Mouse (Mus musculus) lung, postnatal 14 days (tissue): ENCODE data around the gene Aldh3b3.

Experiments
- DNase-seq: peaks from one replicate; pipeline ENCODE4 v3.0.0; 2021

The Aldh3b3 gene

DNA sequence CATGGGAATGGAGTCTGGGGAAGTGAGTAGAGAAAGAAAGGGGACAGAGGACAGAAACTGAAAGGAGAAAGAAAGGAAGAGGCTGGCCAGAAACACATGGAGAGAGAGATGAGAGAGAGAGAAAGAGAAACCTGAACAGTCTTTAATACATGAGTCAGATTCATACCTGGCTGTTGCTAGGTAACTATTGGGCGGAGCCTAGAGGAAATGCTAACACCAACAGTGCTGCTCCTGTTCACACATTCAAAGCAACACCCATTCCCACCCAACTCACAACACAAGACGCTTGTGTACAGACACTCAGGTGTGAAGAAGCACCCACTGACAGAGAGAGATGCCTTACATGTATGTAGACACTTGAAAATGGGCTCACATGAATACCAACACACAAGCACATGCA, 17.4 kb downstream of the Aldh3b3 start:
- DNase-seq = no peak

DNA sequence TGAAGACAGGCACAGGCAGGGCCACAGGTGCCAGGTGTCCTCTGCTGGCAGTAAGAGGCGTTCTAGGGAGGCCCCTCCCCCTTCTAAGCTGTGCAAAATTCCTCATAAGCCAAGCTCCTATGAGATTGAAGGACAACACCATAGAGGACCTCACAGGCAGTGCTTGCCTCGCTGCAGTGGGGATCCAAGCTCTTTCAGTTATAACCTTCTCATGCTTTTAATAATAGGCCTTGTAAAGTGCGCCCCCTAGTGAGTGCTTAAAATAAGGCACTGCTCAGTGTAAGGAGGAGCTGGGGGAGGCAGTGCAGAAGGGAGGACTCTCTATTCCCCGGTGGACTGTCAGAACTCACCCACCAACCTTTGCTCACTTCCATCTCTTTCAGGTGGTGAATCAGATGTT, 21.9 kb downstream of the Aldh3b3 start:
- peak; percentile 90 for DNase-seq

- no peak for DNase-seq
Observed at GRCm38 (mm10) chr19:3980917-3981316, 22.5 kb downstream of the Aldh3b3 start.

GRCm38 (mm10) chr19:3983527-3984200, 25.2 kb downstream of the Aldh3b3 start:
- no peak for DNase-seq

GRCm38 (mm10) chr19:3985261-3985681, 26.8 kb downstream of the Aldh3b3 start:
- peak; percentile 34 for DNase-seq

DNA sequence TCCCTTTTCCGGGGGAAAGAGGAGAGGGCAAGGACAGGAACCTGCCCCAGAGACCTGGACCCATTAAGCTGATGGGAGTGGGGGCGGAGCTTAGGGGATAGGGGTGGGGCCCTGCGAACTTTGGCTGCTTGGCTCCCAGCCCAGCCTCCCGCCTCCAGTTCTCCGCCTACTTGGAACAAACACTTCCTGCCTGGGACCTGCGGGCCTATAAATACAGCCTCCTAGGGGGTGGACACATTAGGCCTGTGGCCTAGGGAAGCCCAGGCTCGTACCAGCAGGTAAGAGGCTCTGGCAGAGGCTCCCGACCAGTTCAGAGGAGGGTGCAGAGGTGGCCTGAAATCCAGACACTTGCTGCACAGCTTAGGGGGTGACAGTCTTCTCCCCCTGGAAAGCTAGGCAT, 27.9 kb downstream of the Aldh3b3 start, which contains the start of gene Acy3:
TSS of gene Acy3 (plus strand) at position 237 of the 400 bp plus-strand sequence.
- peak; percentile 86 for DNase-seq

GRCm38 (mm10) chr19:3988066-3988465, 29.6 kb downstream of the Aldh3b3 start:
- no peak for DNase-seq

GRCm38 (mm10) chr19:3988750-3989149, 30.3 kb downstream of the Aldh3b3 start:
- DNase-seq = no peak

DNA sequence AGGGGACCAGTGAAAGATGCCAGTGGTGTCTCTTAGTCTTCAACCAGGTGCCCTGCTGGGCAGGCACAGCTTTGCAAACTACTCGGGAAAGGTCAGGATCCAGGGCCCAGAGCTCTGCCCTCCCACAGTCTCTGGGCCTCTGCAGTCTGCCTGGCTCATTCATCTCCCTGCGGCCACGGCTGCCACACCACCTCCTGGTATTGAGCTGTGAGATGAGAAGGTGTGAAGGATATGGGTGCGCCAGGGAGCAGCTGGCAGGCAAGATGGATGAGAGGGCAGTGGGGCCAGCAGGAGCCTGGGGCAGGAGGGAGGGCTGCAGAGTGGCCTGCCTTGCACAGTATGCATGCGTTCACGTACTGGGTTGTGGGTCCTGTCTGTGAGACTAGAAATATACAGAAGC, 32.4 kb downstream of the Aldh3b3 start:
- no peak for DNase-seq

GRCm38 (mm10) chr19:3991562-3991961, 33.1 kb downstream of the Aldh3b3 start:
- no peak for DNase-seq

DNA sequence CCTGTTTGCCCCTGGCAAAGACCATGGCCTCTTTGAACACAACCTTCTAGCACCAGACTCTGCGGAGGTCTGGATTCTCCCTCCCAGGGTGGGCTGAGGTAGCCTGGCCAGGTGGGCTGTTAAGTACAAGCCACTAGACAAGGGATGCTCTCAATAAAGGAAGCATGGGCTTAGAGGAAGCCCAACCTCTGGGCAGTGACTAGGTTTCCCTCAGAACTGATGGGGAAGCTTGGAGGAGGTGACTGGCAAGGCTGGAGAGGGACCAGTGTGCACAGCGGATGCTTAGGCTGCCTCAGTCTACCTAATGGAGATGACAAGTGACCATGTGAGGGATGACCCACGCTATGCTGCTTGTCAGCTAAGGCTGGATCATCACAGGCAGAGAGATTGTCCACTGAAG, 33.5 kb downstream of the Aldh3b3 start:
- DNase-seq = no peak

- DNase-seq = no peak
Observed at GRCm38 (mm10) chr19:3992416-3992815, 34.0 kb downstream of the Aldh3b3 start, which contains the start of gene Tbx10. Gene Tbx10 (plus strand): TSS chr19:3992752.

DNA sequence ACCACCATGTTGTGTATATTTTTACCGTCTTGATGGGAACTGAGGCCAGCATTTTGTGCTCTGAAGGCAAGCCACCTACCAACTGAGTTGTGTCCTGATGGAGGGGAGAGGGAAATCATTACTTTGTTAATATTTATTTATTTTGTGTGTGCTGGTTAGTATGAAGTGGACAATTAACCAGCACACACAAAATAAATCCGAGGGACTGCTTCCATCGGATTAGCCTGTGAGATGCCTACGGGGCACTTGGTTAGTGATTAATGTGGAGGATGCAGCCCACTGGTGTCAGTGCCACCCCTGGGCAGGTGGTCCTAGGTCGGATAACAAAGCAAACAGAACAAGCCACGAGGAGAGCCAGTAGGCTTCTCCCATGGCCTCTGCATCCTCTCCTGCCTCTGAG, 36.5 kb downstream of the Aldh3b3 start:
- DNase-seq = no peak

- DNase-seq = no peak
Observed at GRCm38 (mm10) chr19:3995505-3995904, 37.1 kb downstream of the Aldh3b3 start.

DNA sequence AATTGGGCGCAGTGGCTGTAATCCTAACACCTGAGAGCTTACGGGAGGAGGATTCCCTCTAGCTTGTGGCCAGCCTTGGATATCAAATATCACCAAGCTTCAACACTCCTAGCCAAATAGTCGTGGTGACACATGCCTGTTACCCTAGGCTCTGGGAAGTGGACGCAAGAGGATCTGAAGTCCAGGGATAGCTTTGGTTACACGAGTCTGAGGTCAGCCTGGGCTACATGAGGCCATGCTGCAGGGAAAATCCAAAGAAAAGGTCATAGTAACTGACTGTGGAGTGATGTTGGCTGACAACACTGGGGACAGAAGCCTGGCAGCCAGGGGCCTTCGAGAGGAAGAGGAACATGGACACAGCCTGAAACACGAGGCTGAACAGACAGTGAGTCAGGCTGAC, 37.7 kb downstream of the Aldh3b3 start:
- DNase-seq = no peak

DNA sequence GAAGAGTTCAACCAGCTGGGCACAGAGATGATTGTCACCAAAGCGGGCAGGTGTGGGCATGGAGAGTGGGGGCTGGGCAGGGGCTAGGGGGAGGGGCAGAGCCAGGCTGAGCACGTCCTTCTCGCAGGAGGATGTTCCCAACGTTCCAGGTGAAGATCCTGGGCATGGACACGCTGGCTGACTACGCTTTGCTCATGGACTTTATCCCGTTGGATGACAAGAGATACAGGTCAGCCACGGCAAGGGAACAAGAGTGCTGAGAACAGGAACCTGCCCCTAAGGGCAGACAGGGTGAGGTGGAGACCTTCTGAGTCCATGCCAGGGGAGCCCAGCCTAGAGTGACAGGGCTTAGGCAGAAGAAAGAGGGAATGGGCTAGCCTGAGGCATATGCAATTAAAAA, 38.3 kb downstream of the Aldh3b3 start:
- DNase-seq = no peak

DNA sequence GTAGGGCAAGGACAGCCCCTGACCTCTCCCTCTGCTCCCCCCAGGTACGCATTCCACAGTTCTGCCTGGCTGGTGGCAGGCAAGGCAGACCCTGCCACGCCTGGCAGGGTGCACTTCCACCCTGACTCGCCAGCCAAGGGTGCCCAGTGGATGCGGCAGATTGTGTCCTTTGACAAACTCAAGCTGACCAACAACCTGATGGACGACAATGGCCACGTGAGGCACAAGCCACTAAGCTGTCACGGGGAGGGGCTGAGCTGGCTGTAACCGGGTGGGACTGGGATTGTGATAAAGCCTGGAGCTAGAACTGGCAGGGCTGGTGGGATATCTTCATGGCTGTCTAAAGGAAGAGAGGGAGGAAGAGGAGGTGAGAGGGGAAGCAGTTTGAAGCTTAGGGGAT, 38.8 kb downstream of the Aldh3b3 start:
- no peak for DNase-seq

- DNase-seq = no peak
Observed at GRCm38 (mm10) chr19:3998335-3998734, 39.9 kb downstream of the Aldh3b3 start.

GRCm38 (mm10) chr19:3999121-3999730, 40.8 kb downstream of the Aldh3b3 start:
- no peak for DNase-seq

GRCm38 (mm10) chr19:4000119-4000900, 41.9 kb downstream of the Aldh3b3 start, which contains the start of the genes Nudt8 and Gm49405:
Gene Nudt8 (plus strand): TSS chr19:4000580.
Gene Gm49405 (plus strand): TSS chr19:4000626.
- DNase-seq = peak; percentile 97

- no peak for DNase-seq
Observed at GRCm38 (mm10) chr19:4000949-4001525, 42.6 kb downstream of the Aldh3b3 start.

- no peak for DNase-seq
Observed at GRCm38 (mm10) chr19:4001752-4002151, 43.3 kb downstream of the Aldh3b3 start.

- no peak for DNase-seq
Observed at GRCm38 (mm10) chr19:4003112-4003511, 44.7 kb downstream of the Aldh3b3 start, which contains the start of gene Doc2g. Gene Doc2g (plus strand): TSS chr19:4003313.
